Mouse (Mus musculus): ENCODE measurements around the gene C1qtnf1.

GRCm38 (mm10) chr11:118481231-118481630 is 53.2 kb downstream of the C1qtnf1 start:
- TF ChIP-seq CTCF (IDR thresholded peaks at IDR 0.05; ENCODE audit: control insufficient read depth, insufficient read depth, low read length) = no peak
- no peak for TF ChIP-seq POLR2A (IDR thresholded peaks at IDR 0.05; ENCODE audit: borderline replicate concordance, control insufficient read depth, low read depth, low read length)

All from bone marrow, adult 2 months (tissue).